Mouse (Mus musculus) olfactory bulb, adult 2 months (tissue): Measurements from ENCODE around the gene U2af1l4.

Experiments
- CTCF ChIP-seq: fragments of 200-500 bp; IDR thresholded peaks from 2 replicates; pipeline ENCODE4 v1.5.1; 2012; ENCODE audit warnings: low read depth, mild to moderate bottlenecking, low read length, moderate library complexity; ENCODE audit not compliant: insufficient read depth
- POLR2A ChIP-seq: fragments of 200-500 bp; IDR thresholded peaks from 2 replicates; pipeline ENCODE4 v1.6.1; 2012; ENCODE audit warnings: mild to moderate bottlenecking, low read depth, low read length, moderate library complexity; ENCODE audit not compliant: insufficient read depth

- no peak for TF ChIP-seq CTCF
- no peak for TF ChIP-seq POLR2A
Observed at GRCm38 (mm10) chr7:30553810-30554584, 9.1 kb upstream of the U2af1l4 start.
